In genomic region chr3:129527046-129527445, GRCm38 (mm10) we compare ENCODE assay signal across 19 mouse cellular contexts.
"Had no signal": no experiment of that assay in that cellular context is flagged by ENCODE, and none has a peak within 500 bp of the region (broad histone marks: within the 10 kb centered on the region; RNA-seq: fewer than 3 reads in every experiment).

No protein-coding gene starts in this region.

- ATAC-seq: midbrain, embryonic 16.5 days had no signal

- H3K27ac ChIP-seq: midbrain, embryonic 10.5 days; midbrain, embryonic 12.5 days; neural tube, embryonic 13.5 days; neural tube, embryonic 15.5 days had no signal

- H3K9ac ChIP-seq: lung, embryonic 14.5 days; midbrain, embryonic 12.5 days; neural tube, embryonic 13.5 days; neural tube, embryonic 15.5 days had no signal

- H3K27me3 ChIP-seq: midbrain, embryonic 12.5 days; neural tube, embryonic 13.5 days; neural tube, embryonic 15.5 days had no signal

- H3K36me3 ChIP-seq: midbrain, embryonic 10.5 days; midbrain, embryonic 12.5 days; neural tube, embryonic 13.5 days; neural tube, embryonic 15.5 days had no signal

- H3K9me3 ChIP-seq: midbrain, embryonic 10.5 days; midbrain, embryonic 12.5 days; neural tube, embryonic 13.5 days; neural tube, embryonic 15.5 days had no signal

- H3K4me2 ChIP-seq: lung, embryonic 14.5 days; midbrain, embryonic 12.5 days; neural tube, embryonic 13.5 days; neural tube, embryonic 15.5 days had no signal

- H3K4me3 ChIP-seq: midbrain, embryonic 10.5 days; midbrain, embryonic 12.5 days; myocyte; neural tube, embryonic 13.5 days; neural tube, embryonic 15.5 days had no signal

- DNase-seq: lung, adult 18-20 months; lung, embryonic 14.5 days; lung, postnatal 10 days; lung, postnatal 4 days; midbrain, embryonic 14.5 days; retina, postnatal 1 day; right cerebral cortex, adult 18-20 months; right cerebral cortex, postnatal 25 days; right cerebral cortex, postnatal 4 days; spleen, adult 18-20 months; thymus, adult 18-20 months; thymus, postnatal 14 days; thymus, postnatal 36 days had no signal
